Mouse (Mus musculus): ENCODE data around the gene Klra3. TPM values are rescaled to one million over a fixed set of nuclear protein-coding genes. Genes with fewer than 3 reads are reported as not detected.
"Not testable (repeated sequence)": the region's sequence is repeated elsewhere in the genome, so short reads cannot be mapped to it uniquely, and the experiment has no call there.

The Klra3 gene
- polyA plus RNA-seq (2016; fragmentation: Nextera tagmentation; extraction: Ambion mirVana) = not detected in 2 replicates

DNA sequence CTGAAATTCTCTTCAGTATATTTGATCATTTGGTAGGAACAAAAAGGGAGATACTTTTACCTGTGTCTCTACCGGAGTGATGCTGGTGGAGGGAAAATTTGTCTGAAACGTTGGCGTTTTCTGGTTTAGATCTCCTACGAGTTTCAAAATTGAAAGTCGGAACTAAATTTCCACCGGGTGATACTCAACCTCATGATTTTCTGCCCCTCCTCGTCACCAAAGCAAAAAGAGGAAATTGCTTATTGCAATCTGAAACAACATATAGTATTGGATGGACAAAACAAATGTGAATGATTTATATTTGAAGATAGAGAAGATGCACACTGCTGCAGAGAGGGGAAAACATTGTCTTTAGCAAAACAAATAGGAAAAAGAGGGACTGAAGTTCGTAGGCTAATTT is at the start of gene Klra3:
Klra3 (minus strand) TSS at position 164 of the 400 bp plus-strand sequence.
- Histone ChIP-seq H3K27me3 (ENCODE audit: insufficient read depth, poor library complexity, severe bottlenecking) (no peaks in the 10 kb centered on the region), H3K4me1 (replicated peaks) (no peaks in the 10 kb centered on the region), H3K4me3 (no peak within 1 kb of the TSS), H3K36me3 (no peaks in the 10 kb centered on the region), H3K27ac (no peak within 1 kb of the TSS), H3K9me3 (no peaks in the 10 kb centered on the region; the same call in 1 of the 2 replicates)
- no peak for DNase-seq (ENCODE audit: low spot score)
- 87% methylated on average over 8 of the region's 8 CpGs for WGBS

DNA sequence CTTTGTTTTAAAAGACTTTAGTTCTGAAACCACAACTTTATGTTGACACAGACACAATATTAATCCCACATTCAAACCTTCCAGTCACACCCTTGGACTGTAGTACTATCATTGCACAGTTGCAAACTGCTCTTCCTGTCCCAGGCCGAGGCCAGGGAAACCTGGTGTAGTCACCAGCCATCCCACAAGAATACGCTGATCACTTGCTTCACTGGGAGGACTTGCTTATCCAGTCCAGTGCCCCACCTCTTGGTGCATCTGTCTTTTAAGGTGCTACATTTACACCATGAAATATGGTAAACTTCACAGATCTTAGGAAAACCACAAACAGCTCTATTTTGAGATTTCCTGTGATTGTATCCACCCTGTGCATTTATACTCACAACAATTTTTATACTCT is 49.4 kb upstream of the Klra3 start, which contains the start of gene Klra1:
Klra1 (minus strand) TSS at position 125 of the 400 bp plus-strand sequence.
- peaks cover 22% of the 10 kb centered on the region; the same call in 1 of the 2 replicates for H3K9me3 ChIP-seq
- no peak for DNase-seq (ENCODE audit: low spot score)
- no peak within 1 kb of the TSS for H3K27ac ChIP-seq
- H3K27me3 ChIP-seq (ENCODE audit: insufficient read depth, poor library complexity, severe bottlenecking) = no peaks in the 10 kb centered on the region
- WGBS = 86% methylated on average over 2 of the region's 2 CpGs
- no peaks in the 10 kb centered on the region for H3K36me3 ChIP-seq
- H3K4me1 ChIP-seq (replicated peaks) = no peaks in the 10 kb centered on the region
- no peak within 1 kb of the TSS for H3K4me3 ChIP-seq

DNA sequence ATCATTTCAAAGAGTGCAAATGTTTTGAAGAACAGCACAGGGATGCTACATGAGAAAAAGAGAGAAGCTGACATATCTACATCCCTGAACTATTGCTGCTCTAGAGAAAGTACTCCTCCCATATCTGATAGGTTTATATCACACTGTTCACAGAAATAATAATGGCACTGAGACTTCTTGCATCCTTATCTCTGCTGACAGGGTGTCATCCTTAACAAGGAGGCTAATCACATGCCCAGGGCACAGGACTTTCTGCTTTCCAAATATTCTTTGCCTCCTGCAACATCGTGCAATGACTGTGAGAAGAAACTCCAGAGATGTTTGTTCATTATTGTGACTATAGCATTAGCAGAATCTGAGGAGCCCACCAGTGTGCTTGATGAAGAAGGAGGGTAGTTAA is 48.4 kb upstream of the Klra3 start:
- Histone ChIP-seq H3K9me3 (peaks cover 25% of the 10 kb centered on the region; the same call in 1 of the 2 replicates), H3K36me3 (no peaks in the 10 kb centered on the region), H3K4me1 (replicated peaks) (no peaks in the 10 kb centered on the region), H3K4me3 (no peak overlapping the region), H3K27ac (no peak overlapping the region), H3K27me3 (ENCODE audit: insufficient read depth, poor library complexity, severe bottlenecking) (no peaks in the 10 kb centered on the region)
- WGBS = 68% methylated on average over 1 of the region's 1 CpGs
- no peak for DNase-seq (ENCODE audit: low spot score)

DNA sequence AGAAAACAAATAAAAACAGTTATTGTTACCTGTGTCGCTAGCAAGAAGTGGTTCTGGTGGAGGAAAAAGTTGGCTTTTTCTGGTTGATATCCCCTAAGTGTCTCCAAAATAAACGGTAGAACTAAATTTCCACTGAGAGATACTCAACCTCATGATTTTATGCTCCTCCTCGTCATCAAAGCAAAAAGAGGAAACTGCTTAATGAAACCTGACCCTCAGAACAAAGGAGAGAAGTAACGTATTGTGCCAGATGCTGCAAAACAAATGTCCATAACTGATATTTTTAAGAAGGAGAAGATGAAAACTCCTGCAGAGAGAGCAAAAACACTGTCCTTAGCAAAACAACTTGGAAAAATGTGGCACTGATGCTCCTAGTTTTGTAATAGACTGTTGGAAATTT is 45.0 kb upstream of the Klra3 start:
- Histone ChIP-seq H3K36me3 (no peaks in the 10 kb centered on the region), H3K27me3 (ENCODE audit: insufficient read depth, poor library complexity, severe bottlenecking) (no peaks in the 10 kb centered on the region), H3K4me3 (no peak overlapping the region), H3K27ac (no peak overlapping the region), H3K4me1 (replicated peaks) (no peaks in the 10 kb centered on the region), H3K9me3 (peaks cover 19% of the 10 kb centered on the region)
- WGBS = 86% methylated on average over 4 of the region's 4 CpGs
- DNase-seq (ENCODE audit: low spot score) = no peak

DNA sequence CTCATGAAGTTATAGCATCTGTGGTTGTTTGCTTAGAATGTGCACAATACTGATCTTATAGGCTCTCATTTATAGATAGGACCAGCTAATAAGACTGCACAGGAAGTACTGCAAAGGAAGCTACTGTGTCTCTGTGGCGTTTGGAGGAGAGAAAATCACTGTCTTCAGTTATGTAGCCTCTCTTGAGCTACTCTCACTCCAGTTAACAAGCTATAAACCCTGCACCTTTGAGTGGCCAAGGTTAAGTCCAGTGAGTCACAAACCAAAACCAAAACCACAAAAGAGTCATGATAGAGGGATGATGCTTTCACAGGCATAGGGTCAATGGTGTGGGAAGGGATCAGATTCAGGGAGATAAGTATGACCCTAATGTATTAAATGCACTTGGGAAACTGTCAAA is 8.0 kb upstream of the Klra3 start:
- WGBS = 54% methylated on average over 1 of the region's 1 CpGs
- H3K9me3 ChIP-seq; H3K36me3 ChIP-seq; H3K4me3 ChIP-seq; DNase-seq (ENCODE audit: low spot score); H3K4me1 ChIP-seq (replicated peaks); H3K27me3 ChIP-seq (ENCODE audit: insufficient read depth, poor library complexity, severe bottlenecking); H3K27ac ChIP-seq: not testable (repeated sequence)

DNA sequence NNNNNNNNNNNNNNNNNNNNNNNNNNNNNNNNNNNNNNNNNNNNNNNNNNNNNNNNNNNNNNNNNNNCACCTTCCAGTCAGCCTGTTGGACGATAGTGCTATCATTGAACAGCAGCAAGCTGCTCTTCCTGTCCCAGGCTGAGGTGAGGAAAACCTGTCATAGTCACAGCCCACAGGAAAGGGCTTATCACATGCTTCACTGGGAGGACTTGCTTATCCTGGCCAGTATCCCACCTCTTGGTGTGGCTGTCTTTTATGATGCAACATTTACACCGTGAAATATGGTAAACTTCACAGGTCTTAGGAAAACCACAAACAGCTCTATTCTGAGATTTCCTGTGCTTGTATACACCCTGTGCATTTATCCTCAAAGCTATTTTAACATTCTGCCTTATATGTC is 4.6 kb upstream of the Klra3 start:
- not testable (repeated sequence) for H3K36me3 ChIP-seq; H3K4me3 ChIP-seq; H3K4me1 ChIP-seq (replicated peaks); H3K27ac ChIP-seq; DNase-seq (ENCODE audit: low spot score); H3K27me3 ChIP-seq (ENCODE audit: insufficient read depth, poor library complexity, severe bottlenecking); H3K9me3 ChIP-seq
- WGBS = 85% methylated on average over 2 of the region's 2 CpGs

DNA sequence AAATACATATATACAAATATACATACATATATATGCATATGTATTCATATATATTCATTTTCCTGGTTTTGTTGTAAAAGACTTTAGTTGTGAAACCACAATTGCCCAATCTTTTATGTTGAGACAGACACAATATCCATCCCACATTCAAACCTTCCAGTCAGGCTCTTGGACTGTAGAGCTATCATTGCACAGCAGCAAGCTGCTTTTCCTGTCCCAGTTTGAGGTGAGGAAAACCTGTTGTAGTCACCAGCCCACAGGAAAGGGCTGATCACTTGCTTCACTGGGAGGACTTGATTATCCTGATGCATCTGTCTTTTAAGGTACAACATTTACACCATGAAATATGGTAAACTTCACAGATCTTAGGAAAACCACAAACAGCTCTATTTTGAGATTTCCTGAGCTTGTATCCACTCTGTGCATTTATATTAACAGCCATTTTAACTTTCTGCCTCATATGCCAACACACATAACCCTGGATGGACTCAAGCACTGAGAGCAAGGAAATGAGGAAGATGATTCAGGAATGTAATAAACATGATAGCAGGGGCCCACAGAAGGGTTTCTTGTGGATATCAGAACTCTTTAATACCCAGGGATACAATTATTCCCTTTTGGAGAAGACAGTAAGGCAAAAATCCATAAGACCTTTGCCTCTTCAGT is 49.3 kb downstream of the Klra3 start:
- peaks cover 16% of the 10 kb centered on the region for H3K9me3 ChIP-seq
- no peaks in the 10 kb centered on the region for H3K4me1 ChIP-seq (replicated peaks)
- no peak overlapping the region for H3K27ac ChIP-seq
- H3K4me3 ChIP-seq = no peak overlapping the region
- no peaks in the 10 kb centered on the region for H3K27me3 ChIP-seq (ENCODE audit: insufficient read depth, poor library complexity, severe bottlenecking)
- no peak for DNase-seq (ENCODE audit: low spot score)
- H3K36me3 ChIP-seq = no peaks in the 10 kb centered on the region

DNA sequence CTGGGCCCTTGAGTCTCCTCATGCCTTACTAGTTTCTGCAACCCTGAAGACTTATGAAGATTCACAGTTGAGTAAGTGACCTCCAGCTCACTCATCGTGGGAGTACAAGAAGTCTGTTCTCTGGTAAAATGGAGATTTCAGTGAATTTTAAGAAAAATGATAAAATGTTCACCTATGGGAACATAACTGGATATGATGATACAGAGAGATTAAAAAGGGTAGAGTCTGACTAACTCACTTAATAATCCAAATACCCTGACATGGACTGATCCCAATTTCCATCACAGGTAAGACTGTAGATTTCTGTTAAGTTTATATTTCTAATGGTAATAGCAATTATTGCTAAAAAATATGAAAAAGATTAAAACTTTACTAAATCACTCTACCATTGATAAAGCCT is 55.5 kb downstream of the Klra3 start, which contains the start of gene Klra10:
Klra10 (minus strand) TSS at position 101 of the 400 bp plus-strand sequence.
- WGBS = 82% methylated on average over 1 of the region's 1 CpGs
- not testable (repeated sequence) for H3K9me3 ChIP-seq; H3K4me1 ChIP-seq (replicated peaks); H3K27me3 ChIP-seq (ENCODE audit: insufficient read depth, poor library complexity, severe bottlenecking); H3K27ac ChIP-seq; DNase-seq (ENCODE audit: low spot score); H3K4me3 ChIP-seq; H3K36me3 ChIP-seq

Other genes with a start within 250 kb of the Klra3 start
- not detected in 2 replicates for gene Klra8, start 207.7 kb downstream of the Klra3 start, polyA plus RNA-seq (2016; fragmentation: Nextera tagmentation; extraction: Ambion mirVana)
- not detected in 2 replicates for gene Klra9, start 144.5 kb downstream of the Klra3 start, polyA plus RNA-seq (2016; fragmentation: Nextera tagmentation; extraction: Ambion mirVana)
- not detected in 2 replicates for gene Klra7, start 104.3 kb downstream of the Klra3 start, polyA plus RNA-seq (2016; fragmentation: Nextera tagmentation; extraction: Ambion mirVana)
- not detected in 2 replicates for gene Klra10, start 55.6 kb downstream of the Klra3 start, polyA plus RNA-seq (2016; fragmentation: Nextera tagmentation; extraction: Ambion mirVana)
- not detected in 2 replicates for gene Klra1, start 49.3 kb upstream of the Klra3 start, polyA plus RNA-seq (2016; fragmentation: Nextera tagmentation; extraction: Ambion mirVana)

All from hindbrain, embryonic 10.5 days (tissue).